Mouse (Mus musculus) limb, embryonic 15.5 days (tissue): ENCODE results near the gene Btbd19. TPM values are rescaled to one million over a fixed set of nuclear protein-coding genes. Genes with fewer than 3 reads are reported as not detected.
A peak's percentile ranks its signal among the peaks of the same experiment; 100 is the strongest.

Source experiments
- ATAC-seq: fragments of 200-750 bp; cut with Nextera tagmentation; 2 replicates; pipeline ENCODE4 v1.8.0; 2017; ENCODE audit warnings: low read depth, moderate TSS enrichment; ENCODE audit not compliant: insufficient number of reproducible peaks, low FRiP score, low TSS enrichment
- H3K27ac ChIP-seq: fragments of 300-500 bp; sonication (generic); 2 replicates; pipeline ENCODE4 v1.5.1; 2015; ENCODE audit warnings: moderate library complexity, mild to moderate bottlenecking, inconsistent platforms
- H3K27me3 ChIP-seq: fragments of 300-500 bp; sonication (generic); 2 replicates; pipeline ENCODE4 v1.6.1; 2015; ENCODE audit warnings: inconsistent platforms
- H3K36me3 ChIP-seq: fragments of 300-500 bp; sonication (generic); 2 replicates; pipeline ENCODE4 v1.6.1; 2015; ENCODE audit warnings: inconsistent platforms
- H3K4me1 ChIP-seq: fragments of 300-500 bp; sonication (generic); 2 replicates; pipeline ENCODE4 v1.6.1; 2015; ENCODE audit warnings: inconsistent platforms
- H3K4me2 ChIP-seq: fragments of 300-500 bp; sonication (generic); 2 replicates; pipeline ENCODE4 v1.6.1; 2015; ENCODE audit warnings: mild to moderate bottlenecking, inconsistent platforms
- H3K4me3 ChIP-seq: fragments of 300-500 bp; sonication (generic); 2 replicates; pipeline ENCODE4 v1.5.1; 2015; ENCODE audit warnings: mild to moderate bottlenecking, inconsistent platforms
- H3K9ac ChIP-seq: fragments of 300-500 bp; sonication (generic); 2 replicates; pipeline ENCODE4 v1.6.1; 2015; ENCODE audit warnings: inconsistent platforms
- H3K9me3 ChIP-seq: fragments of 300-500 bp; sonication (generic); 2 replicates; pipeline ENCODE4 v1.6.1; 2016; ENCODE audit warnings: inconsistent platforms
- WGBS: fragments of 180-500 bp; shearing (Covaris S2); methylation state at CpG from one replicate; pipeline ENCODE4 v1.1.7; 2015; 5-methylcytosine and 5-hydroxymethylcytosine counted together
- polyA plus RNA-seq: library from polyadenylated mRNA; unstranded; fragments of >200 nt; fragmentation: Nextera tagmentation; extraction: Ambion mirVana; gene quantifications from 2 replicates; pipeline ENCODE4 v1.2.1, GENCODE M21; 2015

The Btbd19 gene
- polyA plus RNA-seq, 1 experiment from 2014 or later, result 10.3 TPM

DNA sequence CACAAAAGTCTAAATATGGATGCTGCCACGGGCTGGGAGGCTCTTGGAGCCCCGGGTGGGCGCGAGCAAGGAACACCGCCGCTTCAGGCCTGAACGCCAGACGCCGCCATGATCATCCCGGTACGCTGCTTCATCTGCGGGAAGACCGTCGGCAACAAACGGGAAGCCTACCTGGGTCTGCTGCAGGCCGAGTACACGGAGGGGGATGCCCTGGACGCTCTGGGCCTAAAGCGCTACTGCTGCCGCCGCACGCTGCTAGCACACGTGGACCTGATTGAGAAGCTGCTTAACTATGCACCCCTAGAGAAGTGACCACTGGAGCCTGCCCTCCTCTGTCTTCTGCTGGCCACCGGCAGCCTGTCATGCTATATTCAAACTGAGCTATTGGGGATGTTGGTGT lies 23.3 kb upstream of the Btbd19 start:
- no peaks in the 10 kb centered on the region for H3K9me3 ChIP-seq
- H3K4me1 ChIP-seq, result peaks cover 13% of the 10 kb centered on the region
- no peaks in the 10 kb centered on the region for H3K27me3 ChIP-seq
- no peak overlapping the region for H3K4me3 ChIP-seq
- ATAC-seq, result no peak
- H3K36me3 ChIP-seq, result peaks cover 44% of the 10 kb centered on the region
- H3K9ac ChIP-seq, result no peak overlapping the region
- 67% methylated on average over 24 of the region's 24 CpGs for WGBS
- no peak overlapping the region for H3K4me2 ChIP-seq
- 0 out of 2 replicates have a peak overlapping the region, but pooled peaks have one; percentile 33 for H3K27ac ChIP-seq

DNA sequence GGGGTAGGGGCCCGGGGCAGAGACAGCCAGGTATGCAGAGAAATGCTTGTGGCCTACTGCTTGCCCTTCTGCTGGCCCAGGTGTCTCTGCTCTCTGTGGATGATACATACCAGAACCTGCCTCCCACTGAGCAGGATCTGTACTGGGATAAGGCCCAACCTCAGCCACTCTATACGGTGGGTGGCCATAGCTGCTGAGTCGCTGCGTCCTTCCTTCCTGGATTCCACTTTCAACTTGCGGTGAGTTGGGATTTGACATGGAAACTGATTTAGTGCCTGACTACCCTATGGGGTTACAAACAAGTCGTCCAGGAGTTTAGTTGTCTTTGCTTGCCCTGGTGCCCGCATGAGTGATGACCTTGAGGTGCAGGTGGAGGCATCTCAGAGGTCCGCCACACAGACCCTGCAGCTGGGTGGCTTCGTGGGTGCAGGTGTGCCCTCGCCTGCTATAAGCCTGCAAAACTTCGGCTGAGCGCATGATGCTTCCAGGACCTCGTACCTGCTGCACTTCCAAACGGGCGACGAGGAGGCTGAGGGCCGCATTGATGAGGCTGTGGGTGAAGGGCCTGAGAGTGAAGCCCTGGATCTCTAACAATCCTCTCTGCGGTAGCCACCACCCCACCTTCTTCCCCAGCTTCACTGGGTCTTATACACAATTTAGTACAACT lies 22.7 kb upstream of the Btbd19 start:
- H3K9me3 ChIP-seq, result no peaks in the 10 kb centered on the region
- 0 out of 2 replicates have a peak overlapping the region, but pooled peaks have one; percentile 33 for H3K27ac ChIP-seq
- H3K9ac ChIP-seq, result no peak overlapping the region
- H3K4me3 ChIP-seq, result no peak overlapping the region
- peaks cover 7% of the 10 kb centered on the region for H3K4me1 ChIP-seq
- peaks cover 38% of the 10 kb centered on the region for H3K36me3 ChIP-seq
- no peaks in the 10 kb centered on the region for H3K27me3 ChIP-seq
- H3K4me2 ChIP-seq, result no peak overlapping the region
- no peak for ATAC-seq
- 77% methylated on average over 18 of the region's 18 CpGs for WGBS

DNA sequence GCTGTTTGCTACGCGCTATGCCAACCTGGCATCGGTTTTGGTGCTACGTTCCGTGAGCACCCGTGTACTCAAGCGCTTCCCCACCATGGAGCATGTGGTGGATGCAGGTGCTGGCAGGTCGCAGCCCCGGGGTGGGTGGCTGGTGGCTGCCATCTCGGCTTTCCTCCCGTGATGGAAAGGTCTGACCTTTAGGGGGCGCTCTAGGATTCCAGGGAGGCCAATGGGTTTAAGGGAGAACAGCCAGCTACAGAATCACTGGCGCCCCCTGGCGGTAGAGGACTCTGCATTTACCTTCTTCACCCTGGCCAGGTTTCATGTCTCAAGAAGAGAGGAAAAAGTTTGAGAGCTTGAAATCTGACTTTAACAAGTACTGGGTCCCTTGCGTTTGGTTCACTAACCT lies 20.7 kb upstream of the Btbd19 start:
- WGBS, result 33% methylated on average over 15 of the region's 15 CpGs
- no peak for ATAC-seq
- no peak overlapping the region for H3K27ac ChIP-seq

DNA sequence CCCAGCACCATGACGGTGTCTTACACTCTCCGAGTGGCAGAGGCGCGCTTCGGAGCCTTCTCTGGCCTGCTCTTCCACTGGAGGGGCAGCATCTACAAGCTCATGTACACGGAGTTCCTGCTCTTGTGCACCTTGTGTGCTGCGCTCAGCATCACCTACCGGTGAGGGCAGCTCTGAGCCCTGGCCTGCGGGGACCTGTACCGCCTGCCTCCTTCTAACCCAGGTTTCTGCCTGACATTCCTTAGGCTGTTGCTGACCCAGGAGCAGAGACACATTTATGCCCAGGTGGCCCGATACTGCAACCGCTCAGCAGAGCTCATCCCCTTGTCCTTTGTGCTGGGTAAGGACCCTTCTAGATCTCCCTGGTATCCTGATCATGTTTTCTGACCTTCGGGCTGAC lies 19.7 kb upstream of the Btbd19 start:
- no peak overlapping the region for H3K9ac ChIP-seq
- ATAC-seq, result no peak
- 90% methylated on average over 13 of the region's 13 CpGs for WGBS
- H3K4me3 ChIP-seq, result no peak overlapping the region
- no peak overlapping the region for H3K4me2 ChIP-seq
- H3K27me3 ChIP-seq, result no peaks in the 10 kb centered on the region
- no peak overlapping the region for H3K27ac ChIP-seq
- no peaks in the 10 kb centered on the region for H3K4me1 ChIP-seq
- H3K36me3 ChIP-seq, result peaks cover 11% of the 10 kb centered on the region
- no peaks in the 10 kb centered on the region for H3K9me3 ChIP-seq

More for the DNA sequence above, 20.7 kb upstream of the Btbd19 start:
- H3K9ac ChIP-seq, result no peak overlapping the region
- H3K4me2 ChIP-seq, result no peak overlapping the region
- peaks cover 20% of the 10 kb centered on the region for H3K36me3 ChIP-seq
- no peaks in the 10 kb centered on the region for H3K27me3 ChIP-seq
- no peaks in the 10 kb centered on the region for H3K4me1 ChIP-seq
- H3K4me3 ChIP-seq, result no peak overlapping the region
- H3K9me3 ChIP-seq, result no peaks in the 10 kb centered on the region

DNA sequence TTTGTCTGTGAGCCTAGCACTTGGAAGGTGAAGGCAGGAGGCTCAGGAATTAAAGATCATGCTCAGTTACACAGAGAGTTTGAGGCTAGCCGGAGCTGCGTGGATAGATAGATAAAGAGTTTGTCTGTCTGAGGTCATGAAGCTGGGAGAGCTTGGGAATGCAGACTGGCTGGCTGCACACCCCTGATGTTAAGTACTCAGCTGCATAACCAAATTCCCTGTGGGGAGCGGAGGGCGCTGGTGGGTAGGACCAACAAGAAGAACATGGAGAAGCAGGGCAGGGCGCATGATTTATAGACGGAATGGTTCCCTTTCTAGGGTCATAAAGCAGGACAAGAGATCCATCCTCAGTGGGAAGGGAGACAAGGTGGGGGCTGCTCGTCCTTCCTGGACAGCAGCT lies 17.5 kb upstream of the Btbd19 start:
- no peak for ATAC-seq
- H3K27me3 ChIP-seq, result no peaks in the 10 kb centered on the region

DNA sequence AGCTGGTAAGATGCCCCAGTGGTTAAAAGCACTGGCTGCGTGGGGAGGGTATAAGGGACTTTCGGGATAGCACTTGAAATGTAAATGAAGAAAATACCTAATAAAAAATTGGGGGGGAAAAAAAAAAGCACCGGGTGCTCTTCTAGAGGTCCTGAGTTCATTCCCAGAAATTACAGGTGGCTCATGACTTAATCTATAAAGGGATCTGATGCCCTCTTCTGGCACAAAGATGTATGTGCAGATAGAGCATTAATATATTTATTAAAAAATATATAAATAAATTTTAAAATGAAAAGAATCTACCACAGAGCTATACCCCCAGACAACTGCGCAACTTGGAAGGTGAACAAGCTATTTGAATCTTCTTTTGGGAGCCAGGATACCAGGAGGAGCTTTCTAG lies 15.1 kb upstream of the Btbd19 start:
- Histone ChIP-seq H3K9ac (no peak overlapping the region), H3K4me2 (no peak overlapping the region), H3K9me3 (no peaks in the 10 kb centered on the region), H3K27me3 (no peaks in the 10 kb centered on the region), H3K27ac (no peak overlapping the region), H3K36me3 (no peaks in the 10 kb centered on the region), H3K4me1 (no peaks in the 10 kb centered on the region), H3K4me3 (no peak overlapping the region)
- WGBS, result 36% methylated on average over 4 of the region's 4 CpGs
- ATAC-seq, result no peak

More for the DNA sequence above, 17.5 kb upstream of the Btbd19 start:
- H3K9me3 ChIP-seq, result no peaks in the 10 kb centered on the region
- no peaks in the 10 kb centered on the region for H3K4me1 ChIP-seq
- H3K27ac ChIP-seq, result no peak overlapping the region
- no peak overlapping the region for H3K4me3 ChIP-seq
- H3K36me3 ChIP-seq, result no peaks in the 10 kb centered on the region
- no peak overlapping the region for H3K4me2 ChIP-seq
- no peak overlapping the region for H3K9ac ChIP-seq
- WGBS, result 50% methylated on average over 7 of the region's 7 CpGs

DNA sequence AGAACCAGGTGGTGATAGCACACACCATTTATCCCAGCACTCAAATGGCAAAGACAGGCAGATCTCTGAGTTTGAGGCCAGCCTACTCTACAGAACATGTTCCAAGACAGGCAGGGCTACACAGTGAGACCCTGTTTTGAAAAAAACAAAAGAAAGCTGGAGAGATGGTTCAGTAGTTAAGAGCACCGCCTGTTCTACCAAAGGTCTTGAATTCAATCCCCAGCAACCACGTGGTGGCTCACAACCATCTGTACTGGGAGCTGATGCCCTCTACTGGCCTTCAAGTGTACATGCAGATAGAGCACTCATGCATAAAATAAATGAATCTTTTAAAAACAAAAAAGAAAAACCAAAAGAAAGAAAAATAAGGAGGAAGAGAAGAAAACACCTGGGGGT lies 13.7 kb upstream of the Btbd19 start:
- Histone ChIP-seq H3K27ac (no peak overlapping the region), H3K4me2 (no peak overlapping the region), H3K4me1 (peaks cover 1% of the 10 kb centered on the region), H3K36me3 (no peaks in the 10 kb centered on the region), H3K9ac (no peak overlapping the region), H3K27me3 (no peaks in the 10 kb centered on the region), H3K4me3 (no peak overlapping the region), H3K9me3 (no peaks in the 10 kb centered on the region)
- WGBS, result 2% methylated on average over 2 of the region's 2 CpGs
- no peak for ATAC-seq

DNA sequence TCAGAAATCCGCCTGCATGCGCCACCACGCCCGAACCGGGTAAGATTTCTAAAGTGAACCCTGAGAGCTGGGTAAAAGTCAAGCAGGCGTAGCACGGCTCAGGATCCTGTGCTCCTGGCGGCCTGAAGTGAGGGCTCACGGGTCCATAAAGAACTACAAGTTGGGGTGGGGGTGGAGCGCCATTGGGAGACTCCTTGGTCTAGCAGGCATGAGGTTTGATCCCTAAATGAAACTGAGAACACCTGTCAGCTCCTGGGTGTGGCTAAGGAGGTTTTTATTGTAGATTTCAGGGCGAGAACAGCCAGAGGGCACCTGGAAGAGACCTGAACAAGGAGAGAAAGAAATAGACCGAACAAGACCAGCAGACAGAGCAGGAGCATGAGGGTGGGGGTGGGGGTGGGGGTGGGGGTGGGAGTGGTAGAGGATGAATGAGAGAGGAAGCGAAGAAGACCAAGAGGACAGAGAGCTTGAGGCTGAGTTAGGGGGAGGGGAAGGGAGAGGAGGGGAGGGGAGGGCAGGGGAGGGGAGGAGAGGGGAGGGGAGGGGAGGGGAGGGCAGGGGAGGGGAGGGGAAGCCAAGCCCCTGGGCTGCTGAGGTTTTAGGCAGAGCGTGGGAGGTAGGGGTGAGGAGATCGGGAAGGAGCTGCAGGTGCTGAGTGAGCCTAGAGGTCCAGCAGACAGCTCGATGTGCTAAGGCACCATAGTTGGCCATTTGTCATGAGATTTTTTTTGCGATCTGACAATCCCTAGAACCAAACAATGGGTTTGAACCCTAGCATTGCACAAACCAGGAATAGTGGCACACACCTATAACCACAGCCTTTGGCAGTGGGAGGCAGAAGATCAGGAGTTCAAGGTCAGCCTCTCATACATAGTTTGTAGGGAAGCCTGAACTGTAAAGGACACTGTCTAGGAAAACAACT lies 13.0 kb upstream of the Btbd19 start:
- WGBS, result 62% methylated on average over 16 of the region's 17 CpGs
- H3K4me3 ChIP-seq, result no peak overlapping the region
- H3K36me3 ChIP-seq, result no peaks in the 10 kb centered on the region
- no peak overlapping the region for H3K9ac ChIP-seq
- no peaks in the 10 kb centered on the region for H3K27me3 ChIP-seq
- no peaks in the 10 kb centered on the region for H3K9me3 ChIP-seq
- H3K4me1 ChIP-seq, result peaks cover 4% of the 10 kb centered on the region
- H3K4me2 ChIP-seq, result no peak overlapping the region
- ATAC-seq, result no peak
- no peak overlapping the region for H3K27ac ChIP-seq

DNA sequence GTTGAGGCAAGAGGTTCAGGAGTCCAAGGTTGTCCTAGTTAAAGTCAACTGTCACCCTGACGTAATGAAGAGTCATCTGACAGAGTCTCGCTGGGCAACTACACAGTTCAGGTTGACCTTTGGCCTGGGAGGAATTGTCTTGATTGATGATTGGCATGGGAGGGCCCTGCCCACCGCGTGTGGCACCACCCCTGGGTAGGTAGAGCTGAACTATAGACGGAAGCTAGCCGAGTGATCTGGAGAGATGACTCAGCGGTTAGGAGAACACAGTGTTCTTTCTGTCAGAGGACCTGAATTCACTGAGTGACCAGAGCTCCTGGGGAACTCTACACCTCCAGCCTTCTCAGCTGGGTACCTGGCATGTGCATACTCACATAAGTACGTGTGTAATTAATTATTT lies 10.5 kb upstream of the Btbd19 start:
- WGBS, result 27% methylated on average over 8 of the region's 8 CpGs
- H3K9ac ChIP-seq, result no peak overlapping the region
- ATAC-seq, result no peak
- H3K4me1 ChIP-seq, result peaks cover 16% of the 10 kb centered on the region
- H3K27me3 ChIP-seq, result peaks cover 18% of the 10 kb centered on the region
- H3K4me2 ChIP-seq, result no peak overlapping the region
- H3K4me3 ChIP-seq, result no peak overlapping the region
- H3K9me3 ChIP-seq, result no peaks in the 10 kb centered on the region
- H3K27ac ChIP-seq, result no peak overlapping the region
- H3K36me3 ChIP-seq, result peaks cover under 1% of the 10 kb centered on the region; the same call in 1 of the 2 replicates

DNA sequence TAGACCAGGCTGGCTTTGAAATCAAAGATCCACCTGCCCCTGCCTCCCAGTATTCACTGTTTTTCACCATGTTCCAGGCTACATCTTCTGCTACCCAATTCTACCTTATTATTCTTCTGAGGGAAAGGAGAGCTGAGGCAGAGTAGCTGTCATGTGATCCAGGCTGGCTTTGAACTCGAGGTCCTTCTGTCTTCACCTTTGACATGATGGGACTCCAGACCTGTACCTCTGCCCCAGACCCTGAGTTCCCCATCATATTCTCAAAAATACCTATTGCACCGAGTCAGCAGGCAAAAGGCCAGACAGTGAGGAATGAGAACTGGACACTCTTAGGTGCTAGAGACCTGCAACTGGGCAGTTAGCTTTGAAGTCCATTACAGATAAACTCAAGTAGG lies 9.1 kb upstream of the Btbd19 start:
- H3K4me2 ChIP-seq, result no peak overlapping the region

DNA sequence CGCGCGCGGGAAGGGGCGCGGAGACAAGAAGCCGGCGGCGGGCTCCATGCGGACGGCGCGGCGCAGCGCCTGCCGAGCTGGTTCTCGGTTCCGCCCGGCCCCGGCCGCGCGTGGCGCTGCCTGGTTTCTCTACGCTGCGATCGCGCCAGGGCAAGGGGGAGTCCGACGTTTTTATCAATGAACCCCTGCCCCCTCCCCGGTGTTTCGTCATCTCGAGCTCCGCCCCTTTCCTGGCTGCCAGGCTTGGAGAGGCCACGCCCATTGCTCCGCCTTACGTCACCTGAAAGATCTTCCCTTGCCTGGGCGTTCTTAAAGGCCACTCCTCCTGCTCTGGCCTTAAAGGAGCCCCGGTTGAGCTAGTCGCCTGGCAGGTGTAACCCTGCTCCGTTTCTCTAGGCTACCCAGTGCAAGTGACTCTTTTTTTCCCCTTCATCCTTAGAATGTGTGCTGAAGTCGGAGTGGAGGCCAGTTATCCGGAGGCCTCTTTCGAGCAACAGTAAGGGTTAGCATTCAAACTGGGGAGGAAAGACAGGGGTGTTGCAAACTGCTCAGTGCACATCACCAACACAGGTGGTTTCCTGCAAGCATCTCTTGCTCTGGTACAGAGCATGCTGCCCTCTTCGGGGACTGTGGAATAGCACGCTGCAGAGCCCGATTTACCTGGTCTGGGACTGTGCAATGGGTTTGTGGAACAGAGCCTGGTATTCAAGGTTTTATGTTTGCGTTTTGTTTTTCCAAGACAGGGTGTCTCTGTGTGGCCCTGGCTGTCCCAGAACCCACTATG lies 8.5 kb upstream of the Btbd19 start, which contains the start of gene Plk3:
Gene Plk3, minus strand, starts transcription at position 147 of the 784 bp plus-strand sequence.
- 2% methylated on average over 31 of the region's 48 CpGs for WGBS
- Histone ChIP-seq H3K27ac (peak within 1 kb of the TSS; percentile 54), H3K4me2 (peak within 1 kb of the TSS; percentile 91)

More for the DNA sequence above, 9.1 kb upstream of the Btbd19 start:
- H3K27ac ChIP-seq, result no peak overlapping the region
- peaks cover 16% of the 10 kb centered on the region for H3K4me1 ChIP-seq
- H3K4me3 ChIP-seq, result no peak overlapping the region
- 33% methylated on average over 2 of the region's 2 CpGs for WGBS
- peaks cover 12% of the 10 kb centered on the region for H3K36me3 ChIP-seq
- no peaks in the 10 kb centered on the region for H3K9me3 ChIP-seq
- ATAC-seq, result no peak
- H3K27me3 ChIP-seq, result peaks cover 18% of the 10 kb centered on the region
- no peak overlapping the region for H3K9ac ChIP-seq

More for the DNA sequence above, 8.5 kb upstream of the Btbd19 start, which contains the start of gene Plk3:
- peaks cover 15% of the 10 kb centered on the region for H3K36me3 ChIP-seq
- H3K4me1 ChIP-seq, result peaks cover 16% of the 10 kb centered on the region
- H3K27me3 ChIP-seq, result peaks cover 18% of the 10 kb centered on the region
- peak within 1 kb of the TSS; percentile 81 for H3K4me3 ChIP-seq
- H3K9me3 ChIP-seq, result no peaks in the 10 kb centered on the region
- ATAC-seq, result peak; percentile 85
- H3K9ac ChIP-seq, result peak within 1 kb of the TSS; percentile 54
